Mouse (Mus musculus) left cerebral cortex, adult 2 months (tissue): ENCODE measurements around the gene Slc1a1. TPM values are rescaled to one million over a fixed set of nuclear protein-coding genes. Genes with fewer than 3 reads are reported as not detected.

Experiments used
- DNase-seq, 2 experiments: peaks; one replicate each; pipeline ENCODE4 v3.0.0; 2021 to 2022; ENCODE audit warnings: low spot score in 2 of 2, mixed read lengths in 1 of 2; ENCODE audit errors: extremely low spot score in 1 of 2
- H3K27ac ChIP-seq: fragments of 200-600 bp; 2 replicates; pipeline ENCODE4 v1.8.1; 2022
- H3K4me3 ChIP-seq: fragments of 200-600 bp; 2 replicates; pipeline ENCODE4 v1.8.1; 2022
- CTCF ChIP-seq: fragments of 200-600 bp; IDR thresholded peaks from 2 replicates; pipeline ENCODE4 v1.8.1; 2022; ENCODE audit warnings: antibody characterized with exemption, mild to moderate bottlenecking, moderate library complexity
- intact Hi-C: fragments of 180-260 bp; cut with DNase I; formaldehyde crosslinking; loops from one replicate; pipeline ENCODE4 v1.15.1; 2025
- total RNA-seq, 2 experiments: library from RNA; stranded (reverse); gene quantifications; 2 replicates each; pipeline ENCODE4 v1.2.3; 2021

Slc1a1 gene
- total RNA-seq, 2 experiments from 2014 or later: 111 to 112 TPM

DNA sequence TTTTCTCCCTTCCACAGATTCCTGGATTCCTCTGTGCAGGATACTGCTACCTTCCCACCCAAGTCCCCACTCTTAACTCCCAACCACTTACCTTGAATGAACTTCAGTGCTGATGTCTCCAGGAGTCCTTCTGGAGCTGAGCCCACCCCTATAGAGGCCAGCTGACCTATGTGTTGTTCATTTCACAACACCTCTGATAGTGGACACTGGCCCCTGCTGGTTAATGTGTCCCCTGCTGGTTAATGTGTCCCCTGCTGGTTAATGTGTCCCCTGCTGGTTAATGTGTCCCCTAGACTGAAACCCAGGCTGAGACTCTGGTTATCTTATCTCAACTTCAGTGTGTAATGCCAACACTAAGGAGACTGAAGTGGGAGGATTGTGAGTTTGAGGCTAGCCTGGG lies 94.2 kb downstream of the Slc1a1 start:
- TF ChIP-seq CTCF: no peak
- intact Hi-C loops: no loop called here
- DNase-seq: no peak
- no peak overlapping the region for H3K4me3 ChIP-seq
- no peak overlapping the region for H3K27ac ChIP-seq

DNA sequence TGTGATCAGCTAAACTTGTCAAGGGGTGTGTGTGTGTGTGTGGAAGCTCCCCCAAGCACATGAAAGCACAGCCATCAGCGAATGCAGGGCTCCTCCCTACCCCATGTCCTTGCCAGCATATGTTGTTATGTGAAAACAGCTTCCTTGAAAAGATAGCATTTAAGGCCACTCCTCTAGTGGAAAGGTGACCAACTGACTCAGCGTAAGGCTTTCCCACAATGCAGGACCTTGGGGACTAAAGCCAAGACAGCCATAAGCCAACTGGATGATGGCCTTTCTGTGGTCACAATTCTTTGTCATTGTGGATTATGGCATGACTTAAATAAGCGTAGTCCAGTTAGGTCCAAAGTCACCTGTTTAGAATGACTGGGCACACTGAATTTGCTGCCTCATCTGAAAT lies 100.0 kb downstream of the Slc1a1 start:
- Histone ChIP-seq H3K27ac (no peak overlapping the region), H3K4me3 (no peak overlapping the region)
- TF ChIP-seq CTCF: no peak
- intact Hi-C loops: no loop called here
- DNase-seq: no peak

DNA sequence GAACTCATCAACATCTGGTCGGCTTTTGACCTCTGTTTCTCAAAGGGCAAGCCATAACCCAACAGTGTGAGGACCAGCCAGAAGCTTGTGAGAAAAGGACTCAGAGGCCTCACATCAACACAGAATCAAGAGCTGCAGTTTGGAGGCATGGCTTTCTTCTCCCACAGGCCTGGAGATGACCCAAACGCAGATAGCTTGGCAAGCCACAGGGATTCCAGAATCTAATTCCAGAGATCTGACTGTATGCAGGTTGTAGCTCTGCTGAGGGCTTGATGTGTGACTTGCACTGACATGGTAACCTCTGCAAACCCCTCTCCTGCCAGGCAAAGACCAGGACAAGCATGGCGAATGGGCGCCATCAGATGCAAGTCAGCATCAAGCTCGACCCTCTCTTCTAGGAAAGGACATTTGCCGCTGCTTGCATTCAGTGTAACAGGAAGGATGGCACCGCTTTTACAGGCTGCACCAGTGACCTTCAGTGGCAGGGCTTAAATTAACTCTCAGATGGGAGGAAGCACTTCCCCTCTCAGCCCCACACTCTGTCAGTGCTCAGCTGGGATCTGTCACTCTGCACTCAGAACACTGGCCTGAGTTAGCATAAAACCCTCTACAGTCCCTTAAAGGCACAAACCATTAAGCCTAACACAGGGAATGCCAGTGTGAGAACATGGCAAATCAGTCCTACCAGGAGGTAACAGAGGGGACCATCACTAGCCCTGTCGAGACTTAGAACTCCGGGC lies 105.5 kb downstream of the Slc1a1 start:
- no peak overlapping the region for H3K27ac ChIP-seq
- TF ChIP-seq CTCF: no peak
- DNase-seq: no peak
- no peak overlapping the region for H3K4me3 ChIP-seq
- intact Hi-C loops: no loop called here

DNA sequence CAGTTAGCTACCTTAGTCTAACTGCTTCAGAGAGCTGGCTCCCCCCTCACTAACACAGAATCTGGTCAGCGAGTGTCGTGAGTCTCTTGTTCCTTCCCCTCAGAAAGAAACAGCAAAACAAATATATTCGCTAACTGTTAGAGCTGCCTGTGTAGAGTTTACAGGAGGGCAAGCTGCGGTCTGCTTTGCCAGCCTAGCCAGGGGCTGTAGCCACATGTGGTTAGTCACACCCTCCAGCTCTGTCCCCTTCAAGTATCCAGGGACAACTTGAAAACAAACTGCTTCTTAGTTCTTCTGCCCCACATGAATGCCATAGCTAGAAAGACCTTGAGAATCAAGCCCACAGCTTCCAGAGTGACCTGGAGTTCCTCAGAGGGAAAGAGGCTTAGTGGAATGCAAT lies 106.4 kb downstream of the Slc1a1 start:
- DNase-seq: no peak
- H3K4me3 ChIP-seq: no peak overlapping the region
- TF ChIP-seq CTCF: no peak
- H3K27ac ChIP-seq: no peak overlapping the region
- intact Hi-C loops: no loop called here

DNA sequence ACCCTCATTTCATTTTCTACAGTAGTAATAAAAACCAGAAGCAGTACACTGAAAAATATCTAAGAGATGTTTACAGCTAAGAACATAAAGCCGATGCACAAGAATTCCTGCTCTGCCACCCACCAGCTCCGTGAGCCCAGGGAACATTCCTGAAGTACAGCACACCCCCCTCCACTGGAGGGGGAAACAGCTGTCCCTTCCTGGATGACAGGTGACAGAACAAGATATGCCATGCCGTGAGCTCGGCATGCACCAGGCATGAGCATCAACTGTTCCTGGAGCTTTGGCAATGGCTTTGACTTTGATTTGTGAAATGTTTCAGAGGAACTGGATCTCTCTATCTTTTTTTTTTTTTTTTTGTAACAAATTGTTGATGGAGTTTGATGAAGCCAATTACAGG lies 111.9 kb downstream of the Slc1a1 start:
- no peak overlapping the region for H3K4me3 ChIP-seq

DNA sequence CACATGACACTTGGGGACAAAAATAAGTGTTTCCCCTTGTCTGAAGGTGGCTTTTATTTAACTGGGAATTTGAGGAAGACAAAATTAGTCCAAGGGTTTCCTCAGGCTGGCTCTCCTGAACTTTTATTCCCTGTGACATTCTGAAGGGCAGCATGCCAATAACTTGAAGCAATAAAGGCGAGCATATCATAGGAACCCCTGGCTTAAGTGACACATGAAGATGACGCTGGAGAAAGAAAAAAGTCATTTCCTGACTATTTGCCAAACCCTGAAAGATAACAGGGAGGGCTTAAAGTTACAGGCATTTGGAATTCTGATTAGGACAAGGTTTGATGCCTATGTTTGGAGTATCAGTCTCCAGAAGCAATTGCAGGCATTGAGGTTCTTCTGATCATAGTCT lies 112.5 kb downstream of the Slc1a1 start:
- intact Hi-C loops: no loop called here
- TF ChIP-seq CTCF: no peak
- DNase-seq: no peak
- no peak overlapping the region for H3K4me3 ChIP-seq
- no peak overlapping the region for H3K27ac ChIP-seq

More for the DNA sequence above, 111.9 kb downstream of the Slc1a1 start:
- H3K27ac ChIP-seq: no peak overlapping the region
- no peak for TF ChIP-seq CTCF
- no peak for DNase-seq
- intact Hi-C loops: no loop called here

DNA sequence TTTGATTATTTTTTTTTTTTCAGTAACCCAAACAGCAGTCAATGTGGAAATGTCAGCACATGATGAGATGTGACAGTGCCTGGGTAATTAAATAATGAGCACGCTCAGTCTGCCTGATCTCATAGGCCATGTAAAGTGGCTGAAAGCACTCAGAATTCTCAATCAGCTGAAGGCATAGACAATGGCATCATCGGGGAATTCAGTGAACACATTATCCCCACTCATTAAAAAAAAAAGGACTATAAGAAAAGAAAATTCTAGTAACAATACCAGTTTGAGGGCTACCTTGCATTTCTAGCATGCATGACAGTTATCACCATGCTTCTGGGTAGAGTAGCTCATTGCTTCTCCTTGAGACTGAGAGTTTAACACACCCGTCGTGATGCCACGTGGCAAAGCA lies 116.4 kb downstream of the Slc1a1 start:
- intact Hi-C loops: no loop called here
- TF ChIP-seq CTCF: no peak
- no peak for DNase-seq
- Histone ChIP-seq H3K27ac (no peak overlapping the region), H3K4me3 (no peak overlapping the region)

DNA sequence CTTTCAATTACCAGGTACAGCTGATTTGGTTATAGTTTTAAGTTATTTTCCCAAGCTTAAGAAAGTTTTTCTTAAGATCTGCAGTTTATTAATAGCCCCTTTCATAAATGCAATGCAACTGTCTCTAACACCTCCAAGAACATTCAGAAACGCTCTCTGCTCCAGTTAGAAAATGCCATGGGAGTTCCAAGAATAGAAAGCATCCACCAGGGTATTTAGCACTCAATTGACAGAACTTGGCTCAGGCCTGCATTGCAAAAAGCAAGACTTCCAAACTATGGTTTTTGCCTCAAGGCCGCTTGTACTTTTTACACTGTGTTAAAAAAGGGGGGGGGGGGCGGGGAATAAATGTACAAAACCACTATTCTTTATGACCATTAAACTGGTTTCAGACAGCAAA lies 128.3 kb downstream of the Slc1a1 start:
- intact Hi-C loops: loop anchor here (1.0 to 2.0 kb wide), 3 partner anchors 60 to 186 kb away; partner anchors contain the start of gene Slc1a1
- TF ChIP-seq CTCF: no peak
- peak overlapping the region; percentile 79 for H3K4me3 ChIP-seq
- H3K27ac ChIP-seq: peak overlapping the region; percentile 95
- DNase-seq: peak in 1 of 2 experiments; percentile 29

DNA sequence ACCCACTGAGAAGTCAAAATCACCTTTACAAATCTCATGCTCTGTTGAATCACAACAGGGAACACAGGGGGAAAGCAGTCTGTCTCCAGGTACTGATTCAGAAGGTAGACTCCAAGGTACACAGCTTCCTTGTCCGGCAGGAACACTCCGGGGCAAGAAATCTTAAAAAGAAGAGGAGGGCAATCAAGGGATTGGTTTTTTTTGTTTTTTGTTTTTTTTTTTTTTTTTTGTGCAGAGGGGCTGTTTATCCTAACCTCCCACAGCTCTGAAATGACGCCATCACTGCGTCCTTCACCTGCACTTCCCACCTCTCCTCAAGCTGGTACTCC lies 128.6 kb downstream of the Slc1a1 start:
- peak overlapping the region; percentile 79 for H3K4me3 ChIP-seq
- no peak for DNase-seq
- no peak; the same call in 1 of the 2 replicates for TF ChIP-seq CTCF
- peak overlapping the region; percentile 95 for H3K27ac ChIP-seq
- intact Hi-C loops: loop anchor here (1.0 to 2.0 kb wide), 3 partner anchors 61 to 187 kb away; partner anchors contain the start of gene Slc1a1

Other genes starting within 250 kb of the Slc1a1 start
- gene Glis3, start 155.0 kb upstream of the Slc1a1 start, total RNA-seq: 1 to 10 TPM; 6.5 to 6.7 TPM
- gene Plpp6, start 128.9 kb downstream of the Slc1a1 start, total RNA-seq: 10 to 100 TPM; 57.4 to 58.1 TPM
- gene 4430402I18Rik, start 132.8 kb downstream of the Slc1a1 start, total RNA-seq: 1 to 10 TPM; 7.4 to 7.9 TPM
- gene Cdc37l1, start 155.3 kb downstream of the Slc1a1 start, total RNA-seq: 100 to 1,000 TPM; 106 to 110 TPM
- gene Ak3, start 212.9 kb downstream of the Slc1a1 start, total RNA-seq: 10 to 100 TPM; 51.8 to 56.1 TPM